Mouse (Mus musculus) intestine, embryonic 16.5 days (tissue): Measurements from ENCODE around the gene Aicda. TPM values are rescaled to one million over a fixed set of nuclear protein-coding genes. Genes with fewer than 3 reads are reported as not detected.
A peak's percentile ranks its signal among the peaks of the same experiment; 100 is the strongest.

ENCODE experiments used
- ATAC-seq: fragments of 200-750 bp; cut with Nextera tagmentation; 2 replicates; pipeline ENCODE4 v1.8.0; 2017; ENCODE audit warnings: moderate TSS enrichment, moderate library complexity
- H3K27ac ChIP-seq: fragments of 300-500 bp; sonication (generic); 2 replicates; pipeline ENCODE4 v1.5.1; 2014; ENCODE audit warnings: mild to moderate bottlenecking, low read length
- H3K27me3 ChIP-seq: fragments of 300-500 bp; sonication (generic); replicated peaks from 2 replicates; pipeline ENCODE4 v1.6.1; 2014; ENCODE audit warnings: low read length, control low read depth, mixed read lengths; ENCODE audit not compliant: control insufficient read depth, insufficient read depth
- H3K36me3 ChIP-seq: fragments of 300-500 bp; sonication (generic); 2 replicates; pipeline ENCODE4 v1.6.1; 2014; ENCODE audit warnings: low read length, control low read depth; ENCODE audit not compliant: control insufficient read depth, insufficient read depth
- H3K4me1 ChIP-seq: fragments of 300-500 bp; sonication (generic); 2 replicates; pipeline ENCODE4 v1.6.1; 2014; ENCODE audit warnings: low read length, control low read depth, mixed read lengths; ENCODE audit not compliant: control insufficient read depth, insufficient read depth
- H3K4me2 ChIP-seq: fragments of 300-500 bp; sonication (generic); 2 replicates; pipeline ENCODE4 v1.6.1; 2014; ENCODE audit warnings: low read depth, low read length, control low read depth
- H3K4me3 ChIP-seq: fragments of 300-500 bp; sonication (generic); 2 replicates; pipeline ENCODE4 v1.5.1; 2014; ENCODE audit warnings: mild to moderate bottlenecking, low read length
- H3K9ac ChIP-seq: fragments of 300-500 bp; sonication (generic); 2 replicates; pipeline ENCODE4 v1.6.1; 2014; ENCODE audit warnings: low read depth, low read length
- H3K9me3 ChIP-seq: fragments of 300-500 bp; sonication (generic); 2 replicates; pipeline ENCODE4 v1.6.1; 2016; ENCODE audit warnings: low read length, control low read depth; ENCODE audit not compliant: control insufficient read depth
- WGBS: fragments of 180-500 bp; shearing (Covaris S2); extraction: QIAGEN DNeasy Blood & Tissue Kit; methylation state at CpG from one replicate; pipeline ENCODE4 v1.1.7; 2014; 5-methylcytosine and 5-hydroxymethylcytosine counted together
- polyA plus RNA-seq: library from polyadenylated mRNA; unstranded; fragments of >200 nt; fragmentation: Nextera tagmentation; extraction: Ambion mirVana; gene quantifications from 2 replicates; pipeline ENCODE4 v1.2.1, GENCODE M21; 2015

Aicda gene
- polyA plus RNA-seq, 1 experiment from 2014 or later, result not detected

GRCm38 (mm10) chr6:122602242-122602991 is 48.8 kb downstream of the Aicda start, which contains the start of gene Apobec1:
TSS of gene Apobec1 (minus strand) at chr6:122602444.
- peak; percentile 97 for ATAC-seq
- Histone ChIP-seq H3K9ac (peak within 1 kb of the TSS; percentile 65), H3K4me3 (peak within 1 kb of the TSS; percentile 50), H3K27me3 (no peaks in the 10 kb centered on the region), H3K4me2 (peak within 1 kb of the TSS; percentile 60), H3K27ac (peak within 1 kb of the TSS; percentile 68), H3K9me3 (no peaks in the 10 kb centered on the region), H3K36me3 (no peaks in the 10 kb centered on the region), H3K4me1 (no peaks in the 10 kb centered on the region)
- 3% methylated on average over 22 of the region's 22 CpGs for WGBS

- H3K27ac ChIP-seq, result no peak overlapping the region; the same call in 1 of the 2 replicates
Measured at GRCm38 (mm10) chr6:122602992-122603322, 49.4 kb downstream of the Aicda start.

GRCm38 (mm10) chr6:122604260-122604659 is 50.7 kb downstream of the Aicda start:
- no peak overlapping the region for H3K4me2 ChIP-seq
- no peak for ATAC-seq
- H3K36me3 ChIP-seq, result no peaks in the 10 kb centered on the region
- no peaks in the 10 kb centered on the region for H3K9me3 ChIP-seq
- H3K27ac ChIP-seq, result no peak overlapping the region
- no peak overlapping the region for H3K4me3 ChIP-seq
- no peak overlapping the region for H3K9ac ChIP-seq
- H3K4me1 ChIP-seq, result no peaks in the 10 kb centered on the region
- no peaks in the 10 kb centered on the region for H3K27me3 ChIP-seq

More at GRCm38 (mm10) chr6:122602992-122603322, 49.4 kb downstream of the Aicda start:
- Histone ChIP-seq H3K36me3 (no peaks in the 10 kb centered on the region), H3K27me3 (no peaks in the 10 kb centered on the region), H3K4me1 (no peaks in the 10 kb centered on the region), H3K4me2 (peak overlapping the region; percentile 60), H3K9me3 (no peaks in the 10 kb centered on the region), H3K4me3 (peak overlapping the region; percentile 50), H3K9ac (peak overlapping the region; percentile 65; the same call in 1 of the 2 replicates)
- WGBS, result 32% methylated on average over 1 of the region's 1 CpGs
- ATAC-seq, result peak; percentile 6; the same call in 1 of the 2 replicates

GRCm38 (mm10) chr6:122605483-122605882 is 51.9 kb downstream of the Aicda start:
- WGBS, result 85% methylated on average over 8 of the region's 8 CpGs
- no peak for ATAC-seq

GRCm38 (mm10) chr6:122606661-122607060 is 53.1 kb downstream of the Aicda start:
- Histone ChIP-seq H3K4me2 (no peak overlapping the region), H3K9me3 (no peaks in the 10 kb centered on the region), H3K9ac (no peak overlapping the region), H3K27me3 (no peaks in the 10 kb centered on the region), H3K4me3 (no peak overlapping the region), H3K36me3 (no peaks in the 10 kb centered on the region), H3K27ac (no peak overlapping the region), H3K4me1 (no peaks in the 10 kb centered on the region)
- no peak for ATAC-seq
- WGBS, result 90% methylated on average over 11 of the region's 11 CpGs

More at GRCm38 (mm10) chr6:122605483-122605882, 51.9 kb downstream of the Aicda start:
- Histone ChIP-seq H3K9me3 (no peaks in the 10 kb centered on the region), H3K27ac (no peak overlapping the region), H3K36me3 (no peaks in the 10 kb centered on the region), H3K4me1 (no peaks in the 10 kb centered on the region), H3K4me3 (no peak overlapping the region), H3K9ac (no peak overlapping the region), H3K4me2 (no peak overlapping the region), H3K27me3 (no peaks in the 10 kb centered on the region)

- no peak overlapping the region for H3K9ac ChIP-seq
- H3K27me3 ChIP-seq, result no peaks in the 10 kb centered on the region
- H3K4me2 ChIP-seq, result no peak overlapping the region
- H3K27ac ChIP-seq, result no peak overlapping the region
- WGBS, result 89% methylated on average over 12 of the region's 12 CpGs
- no peak overlapping the region for H3K4me3 ChIP-seq
- no peaks in the 10 kb centered on the region for H3K4me1 ChIP-seq
- H3K9me3 ChIP-seq, result no peaks in the 10 kb centered on the region
- no peaks in the 10 kb centered on the region for H3K36me3 ChIP-seq
- peak; percentile 25; the same call in 1 of the 2 replicates for ATAC-seq
Measured at GRCm38 (mm10) chr6:122607700-122608099, 54.1 kb downstream of the Aicda start.

- H3K27me3 ChIP-seq, result no peaks in the 10 kb centered on the region
- no peak overlapping the region for H3K4me3 ChIP-seq
- WGBS, result 81% methylated on average over 10 of the region's 10 CpGs
- no peaks in the 10 kb centered on the region for H3K4me1 ChIP-seq
- no peak for ATAC-seq
- H3K36me3 ChIP-seq, result no peaks in the 10 kb centered on the region
- no peaks in the 10 kb centered on the region for H3K9me3 ChIP-seq
- no peak overlapping the region for H3K27ac ChIP-seq
- no peak overlapping the region for H3K9ac ChIP-seq
- H3K4me2 ChIP-seq, result no peak overlapping the region
Measured at GRCm38 (mm10) chr6:122608434-122609376, 55.1 kb downstream of the Aicda start.

- Histone ChIP-seq H3K27me3 (no peaks in the 10 kb centered on the region), H3K36me3 (no peaks in the 10 kb centered on the region), H3K9me3 (no peaks in the 10 kb centered on the region), H3K4me2 (no peak overlapping the region), H3K27ac (no peak overlapping the region), H3K9ac (no peak overlapping the region), H3K4me3 (no peak overlapping the region), H3K4me1 (no peaks in the 10 kb centered on the region)
- WGBS, result 57% methylated on average over 9 of the region's 9 CpGs
- peak; percentile 27; the same call in 1 of the 2 replicates for ATAC-seq
Measured at GRCm38 (mm10) chr6:122609377-122609728, 55.8 kb downstream of the Aicda start.

- Histone ChIP-seq H3K27ac (no peak within 1 kb of the TSS), H3K36me3 (no peaks in the 10 kb centered on the region), H3K4me2 (no peak within 1 kb of the TSS), H3K4me3 (no peak within 1 kb of the TSS), H3K9ac (no peak within 1 kb of the TSS), H3K9me3 (no peaks in the 10 kb centered on the region), H3K4me1 (no peaks in the 10 kb centered on the region), H3K27me3 (no peaks in the 10 kb centered on the region)
- ATAC-seq, result peak; percentile 70
- 37% methylated on average over 14 of the region's 14 CpGs for WGBS
Measured at GRCm38 (mm10) chr6:122609771-122610170, 56.2 kb downstream of the Aicda start, which contains the start of gene Gdf3. TSS of gene Gdf3 (minus strand) at chr6:122610087.
